Mouse (Mus musculus) forebrain, embryonic 13.5 days (tissue): Measurements from ENCODE around the gene Chrm3. TPM values are rescaled to one million over a fixed set of nuclear protein-coding genes. Genes with fewer than 3 reads are reported as not detected.

ENCODE experiments used
- ATAC-seq: fragments of 200-750 bp; cut with Nextera tagmentation; 2 replicates; pipeline ENCODE4 v1.8.0; 2017
- H3K27ac ChIP-seq: fragments of 300-500 bp; sonication (generic); 2 replicates; pipeline ENCODE4 v1.5.1; 2015; ENCODE audit warnings: inconsistent platforms, mild to moderate bottlenecking, moderate library complexity
- H3K27me3 ChIP-seq: fragments of 300-500 bp; sonication (generic); 2 replicates; pipeline ENCODE4 v1.6.1; 2015; ENCODE audit warnings: mild to moderate bottlenecking, inconsistent platforms
- H3K36me3 ChIP-seq: fragments of 300-500 bp; sonication (generic); 2 replicates; pipeline ENCODE4 v1.6.1; 2015; ENCODE audit warnings: mild to moderate bottlenecking, inconsistent platforms; ENCODE audit not compliant: poor library complexity, severe bottlenecking
- H3K4me1 ChIP-seq: fragments of 300-500 bp; sonication (generic); 2 replicates; pipeline ENCODE4 v1.6.1; 2015; ENCODE audit warnings: inconsistent platforms
- H3K4me2 ChIP-seq: fragments of 300-500 bp; sonication (generic); 2 replicates; pipeline ENCODE4 v1.6.1; 2015; ENCODE audit warnings: inconsistent platforms, mild to moderate bottlenecking, moderate library complexity
- H3K4me3 ChIP-seq: fragments of 300-500 bp; sonication (generic); 2 replicates; pipeline ENCODE4 v1.5.1; 2015; ENCODE audit warnings: mild to moderate bottlenecking, inconsistent platforms
- H3K9ac ChIP-seq: fragments of 300-500 bp; sonication (generic); 2 replicates; pipeline ENCODE4 v1.6.1; 2015; ENCODE audit warnings: mild to moderate bottlenecking, inconsistent platforms
- H3K9me3 ChIP-seq: fragments of 300-500 bp; sonication (generic); replicated peaks from 2 replicates; pipeline ENCODE4 v1.6.1; 2016; ENCODE audit warnings: inconsistent platforms
- WGBS: fragments of 180-500 bp; shearing (Covaris S2); methylation state at CpG from one replicate; pipeline ENCODE4 v1.1.7; 2015; 5-methylcytosine and 5-hydroxymethylcytosine counted together
- polyA plus RNA-seq: library from polyadenylated mRNA; unstranded; fragments of >200 nt; fragmentation: Nextera tagmentation; extraction: Ambion mirVana; gene quantifications from 2 replicates; pipeline ENCODE4 v1.2.1, GENCODE M21; 2015

Gene Chrm3
- polyA plus RNA-seq, 1 experiment from 2014 or later, result 0.79 TPM

DNA sequence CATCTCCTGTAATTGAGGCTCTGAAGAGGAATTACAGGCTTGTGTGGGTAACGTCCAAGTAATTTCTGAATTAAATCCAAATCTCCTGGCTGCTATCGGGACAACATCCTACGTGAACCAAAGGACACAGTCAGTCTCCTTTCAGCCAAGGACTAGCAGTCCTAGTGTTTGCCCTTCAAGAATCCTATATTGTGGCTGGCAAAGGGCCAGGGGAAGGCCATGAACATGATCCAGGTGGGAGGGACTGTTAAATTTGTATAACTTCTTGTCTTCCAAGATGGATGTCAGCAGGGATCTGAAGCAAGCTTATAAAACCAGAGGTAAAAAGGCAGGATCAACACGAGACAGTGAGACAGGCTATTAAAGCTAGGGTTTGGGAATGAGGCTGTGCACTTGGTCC is 357.7 kb downstream of the Chrm3 start:
- Histone ChIP-seq H3K9me3 (no peaks in the 10 kb centered on the region), H3K27me3 (no peaks in the 10 kb centered on the region), H3K4me1 (peaks cover 2% of the 10 kb centered on the region; the same call in 1 of the 2 replicates), H3K4me2 (no peak overlapping the region), H3K27ac (no peak overlapping the region), H3K36me3 (no peaks in the 10 kb centered on the region), H3K9ac (no peak overlapping the region), H3K4me3 (no peak overlapping the region)
- 80% methylated on average over 4 of the region's 4 CpGs for WGBS
- no peak for ATAC-seq

DNA sequence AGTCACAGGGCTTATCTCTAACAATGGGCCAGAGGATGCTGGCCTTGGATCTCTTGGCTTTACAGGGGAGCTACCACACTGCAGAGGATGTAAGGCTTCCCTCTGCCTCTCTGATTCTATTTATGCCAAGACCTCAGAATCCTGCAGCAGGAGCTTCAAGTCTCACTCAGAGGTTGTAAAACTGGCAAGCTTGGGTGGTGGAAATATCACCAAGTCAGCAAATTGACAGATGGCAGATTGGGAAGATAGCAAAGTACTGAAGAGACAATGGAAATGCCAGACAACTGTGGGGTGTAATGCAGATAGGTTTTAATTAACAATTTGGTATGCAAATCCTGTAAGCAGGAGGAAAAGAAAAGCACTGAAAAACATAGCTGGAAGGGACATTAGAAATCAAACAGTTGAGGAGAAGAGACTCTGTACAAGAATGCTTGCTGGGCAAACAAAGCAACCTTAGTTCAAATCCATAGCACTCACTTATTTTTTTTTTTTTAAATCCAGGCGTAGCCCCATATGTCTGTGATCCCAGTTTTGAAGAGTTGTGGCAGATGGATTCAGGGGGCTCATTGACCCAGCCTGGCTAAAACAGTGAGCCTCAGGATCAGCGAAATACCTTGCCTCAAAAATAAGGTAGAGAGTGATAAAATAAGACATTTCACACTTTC is 362.9 kb downstream of the Chrm3 start:
- WGBS, result 69% methylated on average over 2 of the region's 2 CpGs
- Histone ChIP-seq H3K4me1 (peaks cover 7% of the 10 kb centered on the region; the same call in 1 of the 2 replicates), H3K27ac (peak overlapping the region; percentile 19; the same call in 1 of the 2 replicates)

DNA sequence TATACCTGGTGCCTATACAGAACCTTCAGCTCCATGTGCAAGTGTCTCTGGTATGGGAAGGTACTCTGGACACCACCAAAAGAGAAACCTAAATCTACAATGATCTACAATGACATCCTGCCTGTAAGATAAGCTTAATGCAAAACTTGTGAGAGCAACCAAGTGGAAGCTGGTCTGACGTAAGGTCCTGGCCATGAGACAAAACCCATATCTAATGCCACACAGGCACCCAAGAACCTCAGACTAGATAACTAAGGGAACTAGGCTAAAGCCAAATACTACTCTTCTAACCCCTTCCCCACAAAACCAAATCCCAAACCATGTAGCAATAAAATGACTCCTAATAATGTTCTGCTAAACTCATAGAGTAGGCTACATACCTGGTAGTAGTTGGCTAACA is 364.8 kb downstream of the Chrm3 start:
- H3K9me3 ChIP-seq, result no peaks in the 10 kb centered on the region
- peaks cover 7% of the 10 kb centered on the region; the same call in 1 of the 2 replicates for H3K4me1 ChIP-seq
- no peak overlapping the region for H3K4me2 ChIP-seq
- WGBS, result 95% methylated on average over 1 of the region's 1 CpGs
- H3K27ac ChIP-seq, result no peak overlapping the region
- no peak overlapping the region for H3K4me3 ChIP-seq
- ATAC-seq, result no peak
- H3K27me3 ChIP-seq, result no peaks in the 10 kb centered on the region
- no peaks in the 10 kb centered on the region for H3K36me3 ChIP-seq
- H3K9ac ChIP-seq, result no peak overlapping the region

More for the DNA sequence above, 362.9 kb downstream of the Chrm3 start:
- no peaks in the 10 kb centered on the region for H3K36me3 ChIP-seq
- peak; percentile 80 for ATAC-seq
- H3K4me2 ChIP-seq, result no peak overlapping the region
- H3K9me3 ChIP-seq, result no peaks in the 10 kb centered on the region
- H3K4me3 ChIP-seq, result no peak overlapping the region
- H3K9ac ChIP-seq, result no peak overlapping the region
- no peaks in the 10 kb centered on the region for H3K27me3 ChIP-seq

DNA sequence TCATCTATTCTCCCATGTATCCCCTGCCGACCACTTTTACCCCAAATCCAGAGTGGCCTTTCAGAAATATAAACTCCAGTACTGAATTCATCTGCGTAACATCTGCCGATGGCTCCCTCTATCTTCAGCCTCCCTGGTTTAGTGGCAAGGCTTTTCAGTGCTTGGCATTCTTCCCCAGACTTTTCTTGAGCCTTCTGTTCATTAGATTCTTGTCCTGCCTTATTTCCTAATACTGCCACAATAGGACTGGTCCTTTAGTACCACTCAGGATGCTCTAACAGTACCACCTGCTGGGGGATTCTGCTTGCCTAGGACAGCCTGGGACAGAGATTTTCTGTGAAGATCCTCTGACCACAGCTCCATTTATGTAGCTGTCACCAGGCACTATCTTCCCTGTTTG is 367.1 kb downstream of the Chrm3 start:
- WGBS, result 94% methylated on average over 3 of the region's 3 CpGs
- no peak for ATAC-seq
- H3K4me1 ChIP-seq, result peaks cover 7% of the 10 kb centered on the region; the same call in 1 of the 2 replicates
- no peaks in the 10 kb centered on the region for H3K9me3 ChIP-seq
- H3K4me2 ChIP-seq, result no peak overlapping the region
- H3K36me3 ChIP-seq, result no peaks in the 10 kb centered on the region
- no peak overlapping the region for H3K9ac ChIP-seq
- H3K4me3 ChIP-seq, result no peak overlapping the region
- H3K27me3 ChIP-seq, result no peaks in the 10 kb centered on the region
- no peak overlapping the region for H3K27ac ChIP-seq

DNA sequence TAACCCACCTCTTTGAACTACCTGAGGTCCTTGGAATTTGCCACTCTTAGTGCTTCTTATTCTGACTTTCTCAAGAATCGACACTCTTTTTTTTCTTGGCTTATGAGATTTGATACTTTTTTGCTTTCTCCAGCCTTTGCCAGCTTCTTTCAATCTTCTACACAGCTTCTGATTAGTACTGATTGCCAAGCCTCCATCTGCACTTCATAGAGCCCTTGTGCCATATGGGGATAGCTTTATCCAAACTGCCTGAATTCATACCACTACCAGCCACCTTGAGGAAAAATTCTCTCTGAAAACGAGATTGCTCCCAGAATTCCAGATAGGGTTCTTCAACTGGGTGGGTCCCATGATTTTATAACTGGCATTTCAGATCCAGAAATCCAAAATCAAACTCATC is 368.0 kb downstream of the Chrm3 start:
- no peak overlapping the region for H3K4me3 ChIP-seq
- H3K27ac ChIP-seq, result no peak overlapping the region
- no peaks in the 10 kb centered on the region for H3K9me3 ChIP-seq
- peaks cover 2% of the 10 kb centered on the region; the same call in 1 of the 2 replicates for H3K4me1 ChIP-seq
- ATAC-seq, result no peak
- 77% methylated on average over 2 of the region's 2 CpGs for WGBS
- no peak overlapping the region for H3K9ac ChIP-seq
- no peaks in the 10 kb centered on the region for H3K27me3 ChIP-seq
- no peaks in the 10 kb centered on the region for H3K36me3 ChIP-seq
- H3K4me2 ChIP-seq, result no peak overlapping the region

DNA sequence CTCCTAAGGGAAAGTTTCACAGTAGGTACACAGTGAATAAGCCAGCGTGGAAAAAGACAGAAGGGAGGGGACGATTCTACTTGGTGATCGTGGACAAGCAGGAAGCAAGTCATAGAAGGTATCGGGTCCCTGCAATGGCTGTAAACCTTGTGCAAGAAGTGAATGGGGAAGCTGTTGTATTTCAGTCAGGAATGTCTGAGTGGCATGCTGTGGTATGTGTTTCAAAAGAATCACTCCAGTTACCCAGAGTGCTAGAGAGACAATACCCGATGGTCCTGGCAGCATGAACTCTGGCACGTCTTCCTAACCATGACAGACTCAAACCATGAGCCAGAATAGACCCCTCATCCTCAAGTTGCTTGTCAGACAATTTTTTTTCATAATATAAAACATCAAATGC is 375.0 kb downstream of the Chrm3 start:
- H3K9ac ChIP-seq, result no peak overlapping the region
- no peak overlapping the region for H3K4me3 ChIP-seq
- no peaks in the 10 kb centered on the region for H3K4me1 ChIP-seq
- no peak for ATAC-seq
- no peaks in the 10 kb centered on the region for H3K27me3 ChIP-seq
- 84% methylated on average over 6 of the region's 6 CpGs for WGBS
- no peaks in the 10 kb centered on the region for H3K36me3 ChIP-seq
- no peaks in the 10 kb centered on the region for H3K9me3 ChIP-seq
- no peak overlapping the region for H3K4me2 ChIP-seq
- no peak overlapping the region for H3K27ac ChIP-seq

DNA sequence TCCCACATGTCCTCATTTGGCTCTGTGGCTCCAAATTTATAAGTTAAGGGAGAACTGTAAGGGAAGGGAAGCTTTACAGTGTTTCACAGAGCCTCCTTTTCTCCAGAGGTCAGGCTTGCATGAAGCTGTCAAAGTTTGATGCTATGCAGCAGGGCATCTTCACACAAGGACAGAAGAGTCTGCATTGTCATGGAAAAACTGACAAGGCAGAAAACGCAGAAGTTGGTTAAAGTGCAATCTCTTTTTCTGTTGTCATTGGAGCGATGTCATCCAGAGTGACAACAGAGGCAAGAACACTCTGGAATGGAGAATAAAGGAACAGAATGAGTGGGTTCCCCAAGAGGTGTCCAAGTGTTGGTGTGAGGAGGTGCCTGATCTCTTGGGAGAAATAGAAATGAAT is 377.4 kb downstream of the Chrm3 start:
- no peak overlapping the region for H3K4me3 ChIP-seq
- no peaks in the 10 kb centered on the region for H3K9me3 ChIP-seq
- no peaks in the 10 kb centered on the region for H3K36me3 ChIP-seq
- H3K4me1 ChIP-seq, result no peaks in the 10 kb centered on the region
- H3K4me2 ChIP-seq, result no peak overlapping the region
- H3K27ac ChIP-seq, result no peak overlapping the region
- no peak overlapping the region for H3K9ac ChIP-seq
- no peaks in the 10 kb centered on the region for H3K27me3 ChIP-seq
- 89% methylated on average over 2 of the region's 2 CpGs for WGBS
- no peak for ATAC-seq

DNA sequence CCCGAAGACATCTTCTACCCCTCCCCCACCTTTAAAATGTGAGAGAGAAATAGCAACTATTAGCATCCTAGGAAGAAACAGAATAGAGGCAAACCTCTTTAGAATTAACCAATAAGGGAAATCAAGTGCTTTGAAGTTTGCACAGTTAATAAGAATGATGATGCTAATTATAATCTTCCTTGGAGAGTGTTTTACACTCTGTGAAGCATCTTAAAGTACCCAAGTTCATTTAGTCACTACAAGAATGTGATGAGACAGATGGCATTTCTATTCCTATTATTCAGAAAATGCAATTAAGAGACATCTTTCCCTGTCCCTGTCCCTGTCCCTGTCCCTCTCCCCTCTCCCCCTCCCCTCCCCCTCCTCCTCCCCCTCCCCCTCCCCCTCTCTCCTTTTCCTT is 382.9 kb downstream of the Chrm3 start:
- H3K27ac ChIP-seq, result no peak overlapping the region
- H3K27me3 ChIP-seq, result no peaks in the 10 kb centered on the region
- H3K4me1 ChIP-seq, result no peaks in the 10 kb centered on the region
- no peak overlapping the region for H3K9ac ChIP-seq
- WGBS, result 59% methylated on average over 1 of the region's 1 CpGs
- H3K9me3 ChIP-seq, result no peaks in the 10 kb centered on the region
- no peaks in the 10 kb centered on the region for H3K36me3 ChIP-seq
- no peak overlapping the region for H3K4me2 ChIP-seq
- no peak overlapping the region for H3K4me3 ChIP-seq
- ATAC-seq, result peak; percentile 41; the same call in 1 of the 2 replicates

DNA sequence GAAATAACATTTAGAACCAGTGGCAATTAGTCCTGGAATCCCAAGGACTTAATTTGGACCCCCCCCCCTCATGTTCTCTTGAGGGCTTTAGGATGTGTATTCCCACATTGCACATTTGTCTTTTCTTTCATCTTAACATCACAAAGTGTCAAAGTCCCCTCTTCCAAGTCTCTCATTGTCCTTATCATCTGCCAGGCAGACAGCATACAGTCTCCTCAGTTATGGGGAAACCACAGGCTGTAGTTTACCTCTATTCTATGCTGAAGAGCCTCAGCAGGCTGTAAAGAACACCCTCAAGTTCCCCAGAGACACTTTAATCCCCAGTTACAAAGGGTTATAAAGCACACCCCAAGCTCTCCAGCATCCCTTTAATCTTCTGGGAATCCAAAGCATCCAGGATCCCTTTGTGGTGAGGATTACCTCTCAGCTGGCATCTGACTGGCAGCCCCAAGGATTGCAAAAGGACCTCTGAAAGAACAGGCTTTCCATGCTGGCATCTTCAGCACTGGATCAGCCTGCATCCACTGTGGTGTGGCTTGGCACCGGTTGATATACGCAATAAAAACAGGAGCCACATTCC is 386.8 kb downstream of the Chrm3 start:
- no peaks in the 10 kb centered on the region for H3K9me3 ChIP-seq

DNA sequence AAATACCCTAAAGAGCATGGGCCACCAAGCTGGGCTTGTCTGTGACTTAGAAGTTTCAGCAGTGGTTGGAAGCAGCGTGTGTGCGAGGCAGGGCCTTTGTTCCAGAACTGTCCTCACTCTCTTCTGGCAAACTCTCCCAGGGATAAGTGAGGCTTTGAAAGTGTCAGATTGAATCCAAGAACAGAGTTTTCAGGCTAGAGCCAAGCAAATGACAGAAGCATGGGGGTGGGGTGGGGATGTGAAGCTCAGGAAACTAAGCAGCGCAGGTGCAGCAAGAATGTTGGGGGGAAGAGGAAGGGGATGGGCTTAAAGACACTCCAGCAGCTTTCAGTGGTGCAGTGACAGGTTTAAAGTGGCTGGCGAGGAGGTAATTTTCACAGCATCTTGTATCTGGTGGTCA is 388.8 kb downstream of the Chrm3 start:
- Histone ChIP-seq H3K27me3 (no peaks in the 10 kb centered on the region), H3K9ac (no peak overlapping the region), H3K27ac (no peak overlapping the region), H3K36me3 (no peaks in the 10 kb centered on the region), H3K9me3 (no peaks in the 10 kb centered on the region), H3K4me2 (no peak overlapping the region), H3K4me3 (no peak overlapping the region), H3K4me1 (no peaks in the 10 kb centered on the region)
- no peak for ATAC-seq
- 49% methylated on average over 4 of the region's 4 CpGs for WGBS

More for the DNA sequence above, 386.8 kb downstream of the Chrm3 start:
- Histone ChIP-seq H3K4me3 (no peak overlapping the region), H3K36me3 (no peaks in the 10 kb centered on the region), H3K4me1 (no peaks in the 10 kb centered on the region), H3K4me2 (no peak overlapping the region), H3K27ac (no peak overlapping the region), H3K9ac (no peak overlapping the region), H3K27me3 (no peaks in the 10 kb centered on the region)
- 9% methylated on average over 2 of the region's 2 CpGs for WGBS
- no peak for ATAC-seq

DNA sequence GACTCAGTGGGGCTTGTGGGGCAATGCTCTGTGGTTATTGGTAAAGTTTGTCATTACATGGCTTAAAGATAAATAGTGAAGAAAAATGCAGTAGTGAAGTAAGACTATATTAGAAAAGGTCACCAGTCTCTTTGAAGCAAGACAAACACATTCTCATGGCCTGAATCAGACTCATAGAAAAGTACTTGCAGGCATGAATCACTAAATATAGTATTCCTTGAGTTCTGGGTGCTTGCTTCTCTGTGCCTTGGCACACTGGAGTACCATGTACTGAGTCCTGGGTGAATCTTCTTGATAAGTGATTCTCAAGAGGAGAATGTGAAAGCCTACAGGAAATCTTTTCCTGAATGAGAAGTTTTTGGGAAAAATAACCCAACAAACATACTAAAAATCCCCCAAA is 408.0 kb downstream of the Chrm3 start:
- no peak overlapping the region for H3K4me2 ChIP-seq
- no peak overlapping the region for H3K9ac ChIP-seq
- no peaks in the 10 kb centered on the region for H3K4me1 ChIP-seq
- ATAC-seq, result no peak
- H3K9me3 ChIP-seq, result no peaks in the 10 kb centered on the region
- H3K36me3 ChIP-seq, result no peaks in the 10 kb centered on the region
- no peak overlapping the region for H3K4me3 ChIP-seq
- H3K27ac ChIP-seq, result no peak overlapping the region
- no peaks in the 10 kb centered on the region for H3K27me3 ChIP-seq

DNA sequence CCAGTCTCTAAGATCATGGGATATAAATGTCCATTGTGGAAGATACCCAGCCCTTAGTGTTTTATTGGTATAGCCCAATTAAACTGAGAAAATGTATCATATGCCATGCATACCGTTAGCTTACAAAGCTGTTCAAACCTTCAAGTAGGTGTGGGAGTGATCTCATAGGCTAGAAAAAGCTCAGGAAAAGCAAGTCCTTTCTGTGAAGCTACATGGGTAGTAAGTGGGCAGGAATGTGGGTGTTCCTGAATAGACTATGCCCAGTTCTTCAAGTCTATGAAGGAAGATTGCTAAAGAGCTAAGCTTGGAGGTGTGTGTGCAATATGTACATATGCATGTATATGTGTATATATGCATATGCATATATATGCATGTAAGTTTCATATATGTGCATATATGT is 409.3 kb downstream of the Chrm3 start:
- H3K27ac ChIP-seq, result no peak overlapping the region
- no peaks in the 10 kb centered on the region for H3K9me3 ChIP-seq
- no peaks in the 10 kb centered on the region for H3K27me3 ChIP-seq
- ATAC-seq, result no peak
- WGBS, result 87% methylated on average over 1 of the region's 1 CpGs
- H3K4me3 ChIP-seq, result no peak overlapping the region
- no peak overlapping the region for H3K4me2 ChIP-seq
- H3K4me1 ChIP-seq, result no peaks in the 10 kb centered on the region
- H3K36me3 ChIP-seq, result no peaks in the 10 kb centered on the region
- H3K9ac ChIP-seq, result no peak overlapping the region

DNA sequence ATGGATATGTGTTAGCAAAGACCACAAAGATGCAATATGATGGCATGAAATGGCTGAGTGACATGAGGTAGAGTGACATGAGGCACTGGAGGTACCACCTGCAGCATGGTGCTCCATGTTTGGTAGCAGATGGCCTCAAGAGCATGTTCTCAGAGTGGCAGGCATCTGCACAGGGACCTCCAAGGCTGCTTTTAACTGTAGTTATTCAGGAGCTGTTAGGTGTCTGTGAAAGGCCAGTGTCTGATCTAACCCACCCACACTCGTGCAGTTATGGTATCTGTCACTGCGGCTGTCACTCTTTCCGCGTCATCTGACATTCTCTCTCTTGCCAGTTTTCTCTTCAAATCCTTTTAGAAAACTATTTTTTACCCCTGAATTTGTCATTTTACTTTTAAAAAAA is 411.6 kb downstream of the Chrm3 start:
- H3K36me3 ChIP-seq, result no peaks in the 10 kb centered on the region
- no peak overlapping the region for H3K4me2 ChIP-seq
- ATAC-seq, result no peak
- H3K27me3 ChIP-seq, result no peaks in the 10 kb centered on the region
- 98% methylated on average over 4 of the region's 4 CpGs for WGBS
- no peak overlapping the region for H3K4me3 ChIP-seq
- H3K4me1 ChIP-seq, result no peaks in the 10 kb centered on the region
- no peaks in the 10 kb centered on the region for H3K9me3 ChIP-seq
- no peak overlapping the region for H3K9ac ChIP-seq
- H3K27ac ChIP-seq, result no peak overlapping the region
